Mouse (Mus musculus) limb, embryonic 14.5 days (tissue): ENCODE measurements around the gene Fam149b. TPM values are rescaled to one million over a fixed set of nuclear protein-coding genes. Genes with fewer than 3 reads are reported as not detected.
A peak's percentile ranks its signal among the peaks of the same experiment; 100 is the strongest.
"Not testable (repeated sequence)": the region's sequence is repeated elsewhere in the genome, so short reads cannot be mapped to it uniquely, and the experiment has no call there.

ENCODE experiments used
- ATAC-seq: fragments of 200-750 bp; cut with Nextera tagmentation; 2 replicates; pipeline ENCODE4 v1.8.0; 2017; ENCODE audit warnings: low read depth, moderate number of reproducible peaks, moderate TSS enrichment; ENCODE audit not compliant: low FRiP score
- DNase-seq: peaks from one replicate; pipeline ENCODE4 v3.0.0-alpha.2; 2015; ENCODE audit warnings: low spot score
- H3K27ac ChIP-seq: fragments of 300-500 bp; sonication (generic); replicated peaks from 2 replicates; pipeline ENCODE4 v1.5.1; 2014; ENCODE audit warnings: low read depth, mild to moderate bottlenecking, low read length, moderate library complexity, mixed read lengths
- H3K27me3 ChIP-seq: fragments of 300-500 bp; sonication (generic); 2 replicates; pipeline ENCODE4 v1.6.1; 2014; ENCODE audit warnings: low read length, mixed read lengths; ENCODE audit not compliant: control insufficient read depth, insufficient read depth
- H3K36me3 ChIP-seq: fragments of 300-500 bp; sonication (generic); 2 replicates; pipeline ENCODE4 v1.6.1; 2014; ENCODE audit warnings: mild to moderate bottlenecking, low read length, moderate library complexity, mixed read lengths; ENCODE audit not compliant: control insufficient read depth, insufficient read depth
- H3K4me1 ChIP-seq: fragments of 300-500 bp; sonication (generic); 2 replicates; pipeline ENCODE4 v1.6.1; 2014; ENCODE audit warnings: antibody characterized with exemption, low read length, mixed read lengths; ENCODE audit not compliant: control insufficient read depth, insufficient read depth
- H3K4me2 ChIP-seq: fragments of 300-500 bp; sonication (generic); replicated peaks from 2 replicates; pipeline ENCODE4 v1.6.1; 2014; ENCODE audit warnings: low read depth, mild to moderate bottlenecking, low read length, moderate library complexity; ENCODE audit not compliant: severe bottlenecking
- H3K4me3 ChIP-seq: fragments of 300-500 bp; sonication (generic); replicated peaks from 2 replicates; pipeline ENCODE4 v1.5.1; 2014; ENCODE audit warnings: low read length
- H3K9ac ChIP-seq: fragments of 300-500 bp; sonication (generic); 2 replicates; pipeline ENCODE4 v1.6.1; 2014; ENCODE audit warnings: mild to moderate bottlenecking, low read depth, low read length, moderate library complexity; ENCODE audit not compliant: severe bottlenecking
- H3K9me3 ChIP-seq: fragments of 300-500 bp; sonication (generic); 2 replicates; pipeline ENCODE4 v1.6.1; 2016; ENCODE audit warnings: low read length; ENCODE audit not compliant: control insufficient read depth
- POLR2A ChIP-seq: fragments of 200-500 bp; IDR thresholded peaks from 2 replicates; pipeline ENCODE4 v1.8.0; 2012; ENCODE audit warnings: inconsistent platforms, mild to moderate bottlenecking, moderate library complexity, borderline replicate concordance; ENCODE audit not compliant: insufficient read depth, insufficient read length; ENCODE audit errors: extremely low read depth
- WGBS: fragments of 180-500 bp; shearing (Covaris S2); extraction: QIAGEN DNeasy Blood & Tissue Kit; methylation state at CpG from one replicate; pipeline ENCODE4 v1.1.7; 2014; 5-methylcytosine and 5-hydroxymethylcytosine counted together
- polyA plus RNA-seq, 2 experiments: library from polyadenylated mRNA; depleted of rRNA in 1 of 2; stranded (reverse) in 1 of 2; unstranded in 1 of 2; fragments of >200 nt; fragmentation: Nextera tagmentation in 1 of 2; extraction: Ambion mirVana in 1 of 2; gene quantifications; 2 replicates each; pipeline versions ENCODE4 v1.2.1 to v1.2.3; 2012 to 2014

Gene Fam149b
- 49.3 and 53.5 TPM in 2 replicates for polyA plus RNA-seq (2012; rRNA removed)
- polyA plus RNA-seq (2014; fragmentation: Nextera tagmentation; extraction: Ambion mirVana) = 38.9 and 45.5 TPM in 2 replicates

DNA sequence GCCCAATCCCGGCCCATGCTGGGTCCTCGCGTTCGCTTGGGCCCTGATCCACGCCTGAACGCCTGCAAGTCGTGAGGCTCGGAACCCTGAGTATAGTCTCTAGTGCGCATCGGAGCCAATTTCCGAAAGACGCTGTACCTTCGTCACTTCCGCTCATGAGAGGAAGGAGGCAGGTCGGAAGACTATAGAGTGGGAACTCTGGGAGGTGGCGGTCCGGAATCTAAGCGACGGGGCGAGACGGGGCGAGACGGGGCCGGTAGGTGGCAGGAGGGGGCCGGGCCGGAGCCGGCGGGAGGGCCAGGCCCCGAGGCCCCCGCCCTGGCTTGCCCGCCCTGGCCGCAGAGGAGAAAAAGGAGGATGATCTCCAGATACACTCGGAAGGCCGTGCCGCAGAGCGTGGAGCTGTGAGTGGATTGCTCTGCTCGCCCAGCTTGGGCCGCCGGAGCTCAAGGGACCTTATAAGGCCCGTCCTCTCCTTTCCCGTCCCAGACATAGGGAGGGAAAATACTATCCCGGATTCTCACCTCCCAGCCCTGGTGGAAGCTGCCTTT, at the start of gene Fam149b, which contains the start of gene Ecd:
Gene Fam149b (plus strand): TSS at position 172 of the 551 bp plus-strand sequence.
Gene Ecd (minus strand): TSS at position 131 of the 551 bp plus-strand sequence.
- 0 out of 2 replicates have a peak, but pooled peaks cover 6% of the 10 kb centered on the region for H3K4me1 ChIP-seq
- ATAC-seq = peak; percentile 100
- peak; percentile 95 for DNase-seq
- peak within 1 kb of the TSS; percentile 76 for H3K4me3 ChIP-seq
- no peaks in the 10 kb centered on the region for H3K9me3 ChIP-seq
- peak; percentile 54; the same call in 1 of the 2 replicates for TF ChIP-seq POLR2A
- peak within 1 kb of the TSS; percentile 74 for H3K4me2 ChIP-seq
- peak within 1 kb of the TSS; percentile 92 for H3K9ac ChIP-seq
- no peaks in the 10 kb centered on the region for H3K27me3 ChIP-seq
- H3K27ac ChIP-seq = peak within 1 kb of the TSS; percentile 85
- WGBS = under 1% methylated on average over 35 of the region's 42 CpGs
- peaks cover 39% of the 10 kb centered on the region for H3K36me3 ChIP-seq

DNA sequence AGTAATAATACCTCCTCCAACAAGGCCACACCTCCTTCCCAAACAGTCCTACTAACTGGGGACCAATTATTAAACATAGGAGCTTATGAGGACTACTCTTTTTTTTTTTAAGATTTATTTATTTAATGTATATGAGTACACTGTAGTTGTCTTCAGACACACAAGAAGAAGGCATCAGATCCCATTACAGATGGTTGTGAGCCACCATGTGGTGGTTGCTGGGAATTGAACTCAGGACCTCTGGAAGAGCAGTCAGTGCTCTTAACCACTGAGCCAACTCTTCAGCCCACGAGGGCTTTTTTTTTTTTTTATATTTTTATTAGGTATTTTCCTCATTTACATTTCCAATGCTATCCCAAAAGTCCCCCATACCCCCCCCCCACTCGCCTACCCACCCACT, 42.9 kb upstream of the Fam149b start:
- H3K27me3 ChIP-seq, H3K27ac ChIP-seq, DNase-seq, H3K9ac ChIP-seq, H3K4me1 ChIP-seq, H3K9me3 ChIP-seq, ATAC-seq, H3K4me3 ChIP-seq, H3K4me2 ChIP-seq: not testable (repeated sequence)
- peaks cover 25% of the 10 kb centered on the region for H3K36me3 ChIP-seq
- WGBS = 68% methylated on average over 2 of the region's 2 CpGs

DNA sequence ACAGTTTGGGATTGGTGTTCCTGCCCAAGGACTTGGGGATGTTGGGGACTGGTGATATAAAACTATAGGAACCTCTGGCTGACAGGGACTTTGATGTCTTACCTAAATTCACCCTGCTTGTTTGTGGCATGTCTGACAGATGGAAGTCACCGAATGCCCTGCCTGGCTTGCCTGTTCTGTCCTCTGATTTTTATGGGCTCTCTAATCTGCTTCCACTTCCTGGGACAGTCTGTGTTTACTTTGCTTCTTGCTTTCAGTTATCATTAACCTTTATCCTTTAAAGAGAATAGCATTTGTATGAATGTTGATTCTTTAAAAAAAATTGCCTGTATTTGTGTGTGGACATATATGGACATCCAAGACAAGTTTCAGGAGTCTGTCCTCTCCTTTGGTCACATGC, 32.8 kb upstream of the Fam149b start:
- no peak overlapping the region for H3K4me2 ChIP-seq
- no peak overlapping the region for H3K27ac ChIP-seq
- peaks cover 59% of the 10 kb centered on the region for H3K36me3 ChIP-seq
- H3K4me3 ChIP-seq = no peak overlapping the region
- no peaks in the 10 kb centered on the region for H3K27me3 ChIP-seq
- DNase-seq = no peak
- 52% methylated on average over 1 of the region's 1 CpGs for WGBS
- H3K4me1 ChIP-seq = no peaks in the 10 kb centered on the region
- no peak overlapping the region for H3K9ac ChIP-seq
- no peak for TF ChIP-seq POLR2A
- H3K9me3 ChIP-seq = no peaks in the 10 kb centered on the region
- no peak for ATAC-seq

- DNase-seq = no peak
- no peak for TF ChIP-seq POLR2A
- Histone ChIP-seq H3K4me1 (no peaks in the 10 kb centered on the region), H3K9me3 (no peaks in the 10 kb centered on the region), H3K4me3 (no peak overlapping the region), H3K27me3 (no peaks in the 10 kb centered on the region), H3K27ac (no peak overlapping the region), H3K9ac (no peak overlapping the region), H3K36me3 (peaks cover 72% of the 10 kb centered on the region), H3K4me2 (no peak overlapping the region)
- ATAC-seq = no peak
- 77% methylated on average over 3 of the region's 3 CpGs for WGBS
Measured at GRCm38 (mm10) chr14:20319420-20319819, 28.5 kb upstream of the Fam149b start.

DNA sequence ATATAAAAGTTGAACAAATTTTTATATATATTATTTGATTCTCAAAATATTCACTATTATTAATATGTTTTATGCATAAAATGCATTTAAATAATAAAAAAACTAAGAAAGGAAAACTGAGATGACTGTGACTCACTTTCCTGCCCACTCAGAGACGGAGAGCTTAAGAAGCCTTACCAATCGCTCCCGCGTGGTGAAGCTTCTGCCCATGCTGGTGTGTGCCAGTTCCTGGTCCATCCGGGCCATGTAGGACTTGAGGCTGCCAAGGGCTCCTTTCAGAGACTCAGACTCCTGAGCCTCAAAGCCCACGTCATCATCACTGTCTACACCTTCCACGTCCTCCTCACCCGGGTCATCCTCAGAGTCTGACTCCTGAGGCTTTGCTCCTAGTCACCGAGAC, 23.8 kb upstream of the Fam149b start:
- H3K4me1 ChIP-seq = no peaks in the 10 kb centered on the region
- no peak for TF ChIP-seq POLR2A
- no peak overlapping the region for H3K4me2 ChIP-seq
- WGBS = 95% methylated on average over 9 of the region's 9 CpGs
- H3K27ac ChIP-seq = no peak overlapping the region
- H3K27me3 ChIP-seq = no peaks in the 10 kb centered on the region
- H3K9ac ChIP-seq = no peak overlapping the region
- peaks cover 81% of the 10 kb centered on the region for H3K36me3 ChIP-seq
- ATAC-seq (no peak), DNase-seq (no peak)
- no peaks in the 10 kb centered on the region for H3K9me3 ChIP-seq
- H3K4me3 ChIP-seq = no peak overlapping the region
